Mouse (Mus musculus) gastrocnemius, postnatal 10 days (tissue): ENCODE data around the gene Slc25a10. TPM values are rescaled to one million over a fixed set of nuclear protein-coding genes. Genes with fewer than 3 reads are reported as not detected.

Source experiments
- DNase-seq: peaks from one replicate; pipeline ENCODE4 v3.0.0; 2021; ENCODE audit warnings: mixed read lengths
- total RNA-seq, 2 experiments: library from RNA; stranded (reverse); gene quantifications; 2 replicates each; pipeline ENCODE4 v1.2.3; 2021

Gene Slc25a10
- total RNA-seq, 2 experiments from 2014 or later = 9.7 to 11.1 TPM

DNA sequence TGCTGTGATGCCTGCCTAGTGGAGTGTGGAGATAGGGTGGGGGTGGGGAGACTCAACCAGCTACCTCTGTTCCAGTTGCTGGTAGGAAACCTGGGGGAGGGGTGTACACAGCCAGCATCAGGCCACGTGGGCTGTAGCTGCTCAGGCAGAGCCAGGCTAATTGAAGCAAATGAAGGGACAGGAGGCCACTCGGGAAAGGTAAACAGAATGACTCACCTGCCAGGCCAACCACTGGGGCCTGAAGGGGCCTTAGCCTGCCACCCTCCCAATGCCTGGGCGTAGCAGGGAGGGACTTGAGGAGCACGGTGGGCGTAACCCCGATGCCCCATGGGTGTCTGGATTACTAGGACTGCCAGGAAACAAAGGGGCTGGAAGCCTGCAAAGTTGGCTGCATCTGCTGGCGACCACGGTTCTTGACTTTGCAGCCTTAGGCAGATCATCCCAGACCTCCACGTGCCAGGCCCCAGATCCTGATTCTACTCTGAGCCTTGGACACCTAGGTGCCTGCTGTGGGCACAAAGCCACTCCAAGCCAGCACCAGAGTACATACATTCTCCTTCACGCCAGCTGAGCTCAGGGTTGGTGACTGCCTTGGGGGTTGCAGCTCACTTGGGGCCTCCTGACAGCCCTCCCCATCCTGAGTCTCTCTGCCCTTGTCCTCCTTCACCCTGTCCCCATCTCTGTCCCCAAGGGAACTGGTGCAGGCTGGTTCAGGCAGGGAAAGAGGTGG, 47.8 kb downstream of the Slc25a10 start:
- DNase-seq = no peak

DNA sequence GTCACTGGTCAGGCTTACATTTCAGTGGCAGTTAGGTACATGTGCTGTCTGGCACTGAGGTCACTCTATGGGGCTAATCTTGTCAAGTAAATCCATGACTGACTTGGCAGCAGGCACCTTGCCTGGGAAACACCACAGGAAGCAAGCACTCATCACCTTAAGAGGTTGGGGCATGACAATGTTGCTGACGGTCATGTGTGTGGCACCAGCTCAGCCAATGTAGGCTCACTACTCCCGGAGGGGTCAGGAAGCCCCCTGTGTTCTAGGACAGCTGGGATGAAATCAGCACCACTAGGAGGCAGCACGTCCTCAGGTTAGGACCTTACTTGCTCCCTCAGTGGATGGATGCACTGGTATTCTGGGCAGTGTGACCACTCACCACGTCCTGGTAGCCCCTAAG, 50.3 kb downstream of the Slc25a10 start:
- DNase-seq = no peak

DNA sequence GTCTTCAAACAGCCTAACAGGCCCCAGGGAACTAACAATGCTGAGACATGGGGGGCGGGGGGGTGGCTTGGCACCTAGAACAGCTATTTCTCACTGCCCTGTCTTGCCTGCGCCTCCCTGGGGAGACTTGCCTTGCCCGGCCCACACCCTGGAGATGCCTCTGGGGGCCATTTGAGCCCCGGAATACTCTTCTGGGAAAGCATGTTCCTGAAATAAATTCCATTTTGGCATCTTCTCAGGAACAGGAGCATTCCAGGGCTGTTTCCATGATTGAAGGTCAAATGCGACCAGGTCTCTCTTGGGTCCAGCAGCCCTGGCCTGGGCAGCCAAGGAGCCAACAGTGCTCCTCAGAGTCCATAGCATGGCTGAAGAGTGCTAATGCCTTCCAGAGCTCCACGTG, 50.7 kb downstream of the Slc25a10 start:
- no peak for DNase-seq

GRCm38 (mm10) chr11:120545964-120546363, 54.3 kb downstream of the Slc25a10 start:
- no peak for DNase-seq

DNA sequence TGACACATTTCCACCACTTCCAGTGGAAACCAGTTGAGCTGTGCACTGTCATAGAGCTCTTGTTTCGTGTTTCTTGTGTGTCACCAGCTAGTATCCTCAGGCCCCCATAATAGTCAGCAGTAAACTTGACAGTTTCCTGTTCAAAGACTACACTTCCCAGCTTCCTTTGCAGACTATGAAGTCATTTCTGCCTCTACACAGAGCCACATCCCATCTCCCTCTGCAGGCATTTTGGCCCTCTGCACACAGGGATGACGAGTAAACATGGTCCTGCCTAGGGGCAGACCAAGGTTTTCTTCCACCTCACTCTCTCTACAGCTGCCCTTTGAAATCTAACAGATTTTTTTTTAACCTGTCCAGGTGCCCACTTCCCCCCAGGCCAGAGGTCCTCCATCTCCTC, 55.8 kb downstream of the Slc25a10 start:
- no peak for DNase-seq

- DNase-seq = no peak
These were observed 56.6 kb downstream of the Slc25a10 start for GRCm38 (mm10) chr11:120548214-120548613.

GRCm38 (mm10) chr11:120548786-120549167, 57.1 kb downstream of the Slc25a10 start:
- DNase-seq = no peak

Other genes with a start within 250 kb of the Slc25a10 start
- 100 to 1,000 TPM; 439 to 618 TPM for gene Actg1, start 143.3 kb upstream of the Slc25a10 start, total RNA-seq
- under 1 TPM; 0.50 to 0.61 TPM for gene Fscn2, start 130.3 kb upstream of the Slc25a10 start, total RNA-seq
- 10 to 100 TPM; 14.6 to 15.3 TPM for gene Faap100, start 113.1 kb upstream of the Slc25a10 start, total RNA-seq
- gene Nploc4, start 54.1 kb upstream of the Slc25a10 start, total RNA-seq = 10 to 100 TPM; 60.6 to 66.6 TPM
- gene Tspan10, start 49.2 kb upstream of the Slc25a10 start, total RNA-seq = not detected
- under 1 TPM; 0.23 to 0.41 TPM for gene Pde6g, start 38.3 kb upstream of the Slc25a10 start, total RNA-seq
- 10 to 100 TPM; 21.2 to 24.1 TPM for gene Oxld1, start 33.8 kb upstream of the Slc25a10 start, total RNA-seq
- gene Ccdc137, start 33.7 kb upstream of the Slc25a10 start, total RNA-seq = 1 to 10 TPM; 5.5 to 6.8 TPM
- gene Arl16, start 24.2 kb upstream of the Slc25a10 start, total RNA-seq = 10 to 100 TPM; 16.1 to 17.5 TPM
- 100 to 1,000 TPM; 121 to 147 TPM for gene Mrpl12, start 7.2 kb upstream of the Slc25a10 start, total RNA-seq
- gene Gcgr, start 38.9 kb downstream of the Slc25a10 start, total RNA-seq = under 1 TPM; 0.09 to 0.75 TPM
- gene Mcrip1, start 57.9 kb downstream of the Slc25a10 start, total RNA-seq = 10 to 100 TPM; 51.3 to 52.7 TPM
- 100 to 1,000 TPM; 156 to 183 TPM for gene Ppp1r27, start 59.3 kb downstream of the Slc25a10 start, total RNA-seq
- gene P4hb, start 81.4 kb downstream of the Slc25a10 start, total RNA-seq = 100 to 1,000 TPM; 349 to 414 TPM
- gene Arhgdia, start 89.8 kb downstream of the Slc25a10 start, total RNA-seq = 100 to 1,000 TPM; 163 to 197 TPM
- 10 to 100 TPM; 72.1 to 77.3 TPM for gene Alyref, start 106.5 kb downstream of the Slc25a10 start, total RNA-seq
- gene Anapc11, start 106.6 kb downstream of the Slc25a10 start, total RNA-seq = 10 to 100 TPM; 60.1 to 67.6 TPM
- not detected for gene Npb, start 116.6 kb downstream of the Slc25a10 start, total RNA-seq
- 10 to 100 TPM; 29.7 to 30.9 TPM for gene Pcyt2, start 126.1 kb downstream of the Slc25a10 start, total RNA-seq
- gene Sirt7, start 133.4 kb downstream of the Slc25a10 start, total RNA-seq = 1 to 10 TPM; 6.5 to 9.2 TPM
- 10 to 100 TPM; 27.6 to 39.6 TPM for gene Mafg, start 141.8 kb downstream of the Slc25a10 start, total RNA-seq
- 10 to 100 TPM; 15.1 to 18.1 TPM for gene Pycr1, start 151.9 kb downstream of the Slc25a10 start, total RNA-seq
- gene Myadml2, start 156.3 kb downstream of the Slc25a10 start, total RNA-seq = 10 to 100 TPM; 89.2 to 92.0 TPM
- 1 to 10 TPM in 1 of 2 experiments, not detected in 1; 1.2 TPM for gene Notum, start 169.3 kb downstream of the Slc25a10 start, total RNA-seq
- gene Aspscr1, start 181.1 kb downstream of the Slc25a10 start, total RNA-seq = 10 to 100 TPM; 34.8 to 39.8 TPM
- 10 to 100 TPM; 34.9 to 35.6 TPM for gene Cenpx, start 221.9 kb downstream of the Slc25a10 start, total RNA-seq
- gene Lrrc45, start 222.1 kb downstream of the Slc25a10 start, total RNA-seq = 10 to 100 TPM in 1 of 2 experiments, 1 to 10 TPM in 1; 7.7 to 10.1 TPM
- gene Rac3, start 229.6 kb downstream of the Slc25a10 start, total RNA-seq = 1 to 10 TPM; 1.8 to 2.7 TPM
- 1 to 10 TPM; 3.4 to 3.7 TPM for gene Dcxr, start 235.4 kb downstream of the Slc25a10 start, total RNA-seq
- gene Cbr2, start 240.3 kb downstream of the Slc25a10 start, total RNA-seq = 10 to 100 TPM in 1 of 2 experiments, 1 to 10 TPM in 1; 9.9 to 10.8 TPM